Comparison of ENCODE assay signal across 9 mouse cellular contexts in genomic region chr11:74376847-74377246, GRCm38 (mm10). TPM values are rescaled to one million over a fixed set of nuclear protein-coding genes. Genes with fewer than 3 reads are reported as not detected.
DNase-seq lines count a peak whose midpoint lies in the region; ATAC-seq and TF ChIP-seq lines count a peak whose summit lies in the region.
"Had no signal": no experiment of that assay in that cellular context is flagged by ENCODE, and none has a peak within 500 bp of the region (broad histone marks: within the 10 kb centered on the region; RNA-seq: fewer than 3 reads in every experiment).

No protein-coding gene starts in this region.

- peak; percentile 60 for ATAC-seq in Patski
- ATAC-seq in heart, embryonic 12.5 days (ENCODE audit: insufficient number of reproducible peaks, low FRiP score): peak; percentile 63
- ATAC-seq in lung, postnatal 0 days: no peak

- POLR2A ChIA-PET in Patski (lab: Charles Lee): no interaction called here

- H3K36me3 ChIP-seq in heart, embryonic 12.5 days: no peaks in the 10 kb centered on the region
- no peaks in the 10 kb centered on the region for H3K36me3 ChIP-seq in lung, postnatal 0 days (ENCODE audit: insufficient read depth, low read length)
- H3K36me3 ChIP-seq: limb, embryonic 15.5 days had no signal

- peak; percentile 28 for DNase-seq in cerebellum, adult 11 months
- no peak for DNase-seq in cerebellum, adult 11-12 months
- peak; percentile 9 for DNase-seq in Patski (ENCODE audit: low read depth, low spot score)
- peak; percentile 57 for DNase-seq in embryo, embryonic 10 days (ENCODE audit: low spot score)
- peak; percentile 58 to 73 for DNase-seq in kidney, postnatal 4 days
- DNase-seq in lung, postnatal 0 days (ENCODE audit: low spot score): peak; percentile 65
- peak; percentile 70 for DNase-seq in right cerebral cortex, postnatal 14 days

- TF ChIP-seq EP300 in lung, postnatal 0 days (IDR thresholded peaks at IDR 0.05): no peak

- H3K4me2 ChIP-seq in heart, embryonic 12.5 days: no peak overlapping the region
- H3K4me2 ChIP-seq in lung, postnatal 0 days (replicated peaks; ENCODE audit: low read depth, low read length): no peak overlapping the region
- H3K4me2 ChIP-seq: limb, embryonic 15.5 days had no signal

- WGBS in heart, embryonic 12.5 days: 69% methylated on average over 3 of the region's 3 CpGs
- 74% methylated on average over 3 of the region's 3 CpGs for WGBS in lung, postnatal 0 days

- in situ Hi-C loops in Patski (cut with MboI; ENCODE audit: low pct_unique_long_range_greater_than_20kb): loop anchor here (5.0 kb wide), 1 partner anchor 150 kb away; no protein-coding TSS in a partner anchor

- peaks cover 11% of the 10 kb centered on the region for H3K27me3 ChIP-seq in Patski
- H3K27me3 ChIP-seq in heart, embryonic 12.5 days (replicated peaks): no peaks in the 10 kb centered on the region
- no peaks in the 10 kb centered on the region for H3K27me3 ChIP-seq in lung, postnatal 0 days (replicated peaks; ENCODE audit: insufficient read depth, low read length)
- H3K27me3 ChIP-seq: limb, embryonic 15.5 days had no signal

- no peak overlapping the region for H3K9ac ChIP-seq in heart, embryonic 12.5 days
- no peak overlapping the region for H3K9ac ChIP-seq in lung, postnatal 0 days (replicated peaks; ENCODE audit: low read depth)
- H3K9ac ChIP-seq: limb, embryonic 15.5 days had no signal

- TF ChIP-seq CTCF in Patski (IDR thresholded peaks at IDR 0.05): peak; percentile 81
- peak; percentile 78 for TF ChIP-seq CTCF in lung, postnatal 0 days (IDR thresholded peaks at IDR 0.05)

- CTCF ChIA-PET in Patski (lab: Charles Lee): interaction anchor here (0.6 to 2.6 kb wide), 9 partner anchors 8 to 212 kb away, joined by 3 to 29 read pairs (median 4); no protein-coding TSS in a partner anchor

- H3K4me3 ChIP-seq in heart, embryonic 12.5 days: no peak overlapping the region
- no peak overlapping the region for H3K4me3 ChIP-seq in lung, postnatal 0 days (ENCODE audit: low read depth, low read length)
- H3K4me3 ChIP-seq: limb, embryonic 15.5 days had no signal

- peaks cover 2% of the 10 kb centered on the region; the same call in 1 of the 2 replicates for H3K4me1 ChIP-seq in heart, embryonic 12.5 days (replicated peaks)
- H3K4me1 ChIP-seq in lung, postnatal 0 days (ENCODE audit: insufficient read depth, low read depth, low read length): no peaks in the 10 kb centered on the region
- H3K4me1 ChIP-seq: limb, embryonic 15.5 days had no signal

- H3K27ac ChIP-seq in heart, embryonic 12.5 days (ENCODE audit: poor library complexity, severe bottlenecking): no peak overlapping the region
- no peak overlapping the region for H3K27ac ChIP-seq in lung, postnatal 0 days (ENCODE audit: low read length)
- H3K27ac ChIP-seq: limb, embryonic 15.5 days had no signal

- no peaks in the 10 kb centered on the region for H3K9me3 ChIP-seq in heart, embryonic 12.5 days (replicated peaks)
- no peaks in the 10 kb centered on the region for H3K9me3 ChIP-seq in lung, postnatal 0 days (ENCODE audit: low read length)
- H3K9me3 ChIP-seq: limb, embryonic 15.5 days had no signal

RNA-seq across cellular contexts. Expression of gene Olfr412, which starts 15.0 kb away (rescaled TPM):
- polyA plus RNA-seq in Patski (2021): not detected
- polyA plus RNA-seq in heart, embryonic 12.5 days (2016; fragmentation: Nextera tagmentation; extraction: Ambion mirVana): not detected in 2 replicates
- polyA plus RNA-seq in lung, postnatal 0 days (2015; fragmentation: Nextera tagmentation; extraction: Ambion mirVana): not detected in 2 replicates
- polyA plus RNA-seq: limb, embryonic 15.5 days had no signal

RNA-seq across cellular contexts. Expression of gene Olfr411, which starts 24.4 kb away (rescaled TPM):
- polyA plus RNA-seq in Patski (2021): not detected
- not detected in 2 replicates for polyA plus RNA-seq in heart, embryonic 12.5 days (2016; fragmentation: Nextera tagmentation; extraction: Ambion mirVana)
- polyA plus RNA-seq in lung, postnatal 0 days (2015; fragmentation: Nextera tagmentation; extraction: Ambion mirVana): not detected in 2 replicates
- polyA plus RNA-seq: limb, embryonic 15.5 days had no signal

RNA-seq across cellular contexts. Expression of gene Olfr410, which starts 39.0 kb away (rescaled TPM):
- not detected for polyA plus RNA-seq in Patski (2021)
- not detected in 2 replicates for polyA plus RNA-seq in heart, embryonic 12.5 days (2016; fragmentation: Nextera tagmentation; extraction: Ambion mirVana)
- polyA plus RNA-seq in lung, postnatal 0 days (2015; fragmentation: Nextera tagmentation; extraction: Ambion mirVana): not detected in 2 replicates
- polyA plus RNA-seq: limb, embryonic 15.5 days had no signal
